Mouse (Mus musculus) granulocyte monocyte progenitor cell, adult 5-6 weeks (primary cell): Measurements from ENCODE around the gene Tyro3. TPM values are rescaled to one million over a fixed set of nuclear protein-coding genes. Genes with fewer than 3 reads are reported as not detected.

Source experiments
- ATAC-seq: replicated peaks from 2 replicates; pipeline ENCODE4 v1.8.0; 2016; ENCODE audit warnings: mild to moderate bottlenecking, moderate TSS enrichment, inconsistent platforms; ENCODE audit not compliant: poor library complexity, severe bottlenecking
- total RNA-seq, 2 experiments: library from RNA; stranded (forward) in 1 of 2; stranded (reverse) in 1 of 2; fragments of 200-712, 200-1000 nt in 1 of 2; fragments of >200 nt in 1 of 2; fragmentation: Nextera tagmentation in 1 of 2; gene quantifications; 2 replicates each; pipeline ENCODE4 v1.2.3; 2014 to 2017

The Tyro3 gene
- total RNA-seq, 2 experiments from 2014 or later: not detected

GRCm38 (mm10) chr2:119803618-119804274, 6.2 kb downstream of the Tyro3 start:
- no peak for ATAC-seq

- no peak for ATAC-seq
Observed at GRCm38 (mm10) chr2:119804275-119804628, 6.7 kb downstream of the Tyro3 start.

GRCm38 (mm10) chr2:119804776-119805175, 7.2 kb downstream of the Tyro3 start:
- no peak for ATAC-seq

GRCm38 (mm10) chr2:119805536-119805935, 8.0 kb downstream of the Tyro3 start:
- no peak for ATAC-seq

- ATAC-seq: no peak
Observed at GRCm38 (mm10) chr2:119808438-119808837, 10.9 kb downstream of the Tyro3 start.

GRCm38 (mm10) chr2:119808881-119809280, 11.3 kb downstream of the Tyro3 start:
- no peak for ATAC-seq

GRCm38 (mm10) chr2:119810890-119811289, 13.4 kb downstream of the Tyro3 start:
- no peak for ATAC-seq

- no peak for ATAC-seq
Observed at GRCm38 (mm10) chr2:119811490-119812146, 14.1 kb downstream of the Tyro3 start.

GRCm38 (mm10) chr2:119814376-119814933, 16.9 kb downstream of the Tyro3 start:
- no peak for ATAC-seq

- ATAC-seq: no peak
Observed at GRCm38 (mm10) chr2:119816611-119817010, 19.1 kb downstream of the Tyro3 start.

GRCm38 (mm10) chr2:119817047-119817446, 19.5 kb downstream of the Tyro3 start:
- no peak for ATAC-seq

GRCm38 (mm10) chr2:119818668-119819272, 21.2 kb downstream of the Tyro3 start:
- ATAC-seq: no peak

GRCm38 (mm10) chr2:119821136-119821535, 23.6 kb downstream of the Tyro3 start:
- no peak for ATAC-seq

GRCm38 (mm10) chr2:119830579-119830978, 33.0 kb downstream of the Tyro3 start:
- no peak for ATAC-seq

- ATAC-seq: no peak
Observed at GRCm38 (mm10) chr2:119834231-119834630, 36.7 kb downstream of the Tyro3 start.

- ATAC-seq: no peak
Observed at GRCm38 (mm10) chr2:119837616-119838015, 40.1 kb downstream of the Tyro3 start.

- ATAC-seq: no peak
Observed at GRCm38 (mm10) chr2:119838363-119839156, 41.0 kb downstream of the Tyro3 start.

GRCm38 (mm10) chr2:119840008-119840407, 42.5 kb downstream of the Tyro3 start:
- ATAC-seq: no peak

- no peak for ATAC-seq
Observed at GRCm38 (mm10) chr2:119842000-119842399, 44.5 kb downstream of the Tyro3 start.

GRCm38 (mm10) chr2:119843526-119843925, 46.0 kb downstream of the Tyro3 start:
- no peak for ATAC-seq
